Mouse (Mus musculus): ENCODE data around the gene Hcn4. TPM values are rescaled to one million over a fixed set of nuclear protein-coding genes. Genes with fewer than 3 reads are reported as not detected.
A peak's percentile ranks its signal among the peaks of the same experiment; 100 is the strongest.

The Hcn4 gene
- polyA plus RNA-seq, 1 experiment from 2014 or later: 2.6 TPM

DNA sequence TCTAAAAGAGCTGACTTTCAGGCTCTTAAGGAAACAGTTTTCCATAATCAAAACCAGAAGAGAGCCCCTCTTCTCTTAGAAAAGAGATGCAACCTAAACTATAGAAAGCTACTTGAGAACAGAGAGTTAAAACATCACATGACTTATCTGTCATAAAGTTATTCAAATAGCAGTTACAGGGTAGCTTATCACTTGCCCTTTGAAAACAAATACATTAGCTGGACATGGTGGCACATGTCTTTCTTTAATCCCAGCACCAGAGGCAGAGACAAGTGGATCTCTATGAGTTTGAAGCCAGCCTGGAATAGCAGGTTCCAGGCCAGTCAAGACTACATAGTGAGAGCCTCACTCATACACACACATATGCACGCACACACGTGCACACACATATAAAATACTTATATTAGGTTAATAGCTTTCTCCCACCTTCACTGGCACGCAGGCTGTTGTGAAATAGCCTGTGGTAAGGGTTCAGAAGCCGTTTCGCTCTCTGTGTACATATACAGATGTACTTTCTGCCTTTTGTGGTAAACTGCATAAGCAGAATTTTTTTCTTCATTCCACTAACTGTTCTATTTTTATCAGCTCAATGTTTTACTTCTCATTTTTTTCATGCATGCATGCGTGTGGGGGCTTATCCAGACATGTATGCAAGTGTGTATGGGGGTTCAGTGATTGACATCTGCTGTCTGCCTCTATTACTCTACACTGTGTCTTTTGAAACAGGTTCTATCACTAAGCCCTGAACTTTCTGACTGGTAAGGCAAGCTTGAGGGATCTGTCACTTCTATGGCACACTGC is 68.8 kb downstream of the Hcn4 start:
- ATAC-seq (replicated peaks): no peak
- WGBS: 96% methylated on average over 6 of the region's 6 CpGs

GRCm38 (mm10) chr9:58899602-58900001 is 76.4 kb downstream of the Hcn4 start:
- no peak overlapping the region for H3K9ac ChIP-seq (replicated peaks)
- H3K36me3 ChIP-seq: peaks cover 29% of the 10 kb centered on the region
- H3K27me3 ChIP-seq: no peaks in the 10 kb centered on the region
- H3K4me2 ChIP-seq (replicated peaks): no peak overlapping the region
- no peak overlapping the region for H3K4me3 ChIP-seq
- H3K4me1 ChIP-seq: no peaks in the 10 kb centered on the region
- no peak overlapping the region for H3K27ac ChIP-seq (replicated peaks)
- no peak for ATAC-seq (replicated peaks)
- H3K9me3 ChIP-seq: no peaks in the 10 kb centered on the region

More for the DNA sequence above, 68.8 kb downstream of the Hcn4 start:
- Histone ChIP-seq H3K27ac (replicated peaks) (no peak overlapping the region), H3K9ac (replicated peaks) (no peak overlapping the region), H3K36me3 (peaks cover 44% of the 10 kb centered on the region), H3K27me3 (no peaks in the 10 kb centered on the region), H3K4me1 (no peaks in the 10 kb centered on the region), H3K4me3 (no peak overlapping the region), H3K4me2 (replicated peaks) (no peak overlapping the region), H3K9me3 (no peaks in the 10 kb centered on the region)

- Histone ChIP-seq H3K27me3 (no peaks in the 10 kb centered on the region), H3K4me1 (no peaks in the 10 kb centered on the region), H3K9me3 (no peaks in the 10 kb centered on the region), H3K9ac (replicated peaks) (no peak overlapping the region), H3K36me3 (peaks cover 38% of the 10 kb centered on the region), H3K4me2 (replicated peaks) (no peak overlapping the region), H3K27ac (replicated peaks) (no peak overlapping the region), H3K4me3 (no peak overlapping the region)
- 61% methylated on average over 6 of the region's 6 CpGs for WGBS
- ATAC-seq (replicated peaks): 0 out of 2 replicates have a peak, but pooled peaks have one; percentile 58
Observed at GRCm38 (mm10) chr9:58902869-58903585, 79.8 kb downstream of the Hcn4 start.

Other genes starting within 250 kb of the Hcn4 start
- gene Nptn, start 241.2 kb upstream of the Hcn4 start, polyA plus RNA-seq (2015; fragmentation: Nextera tagmentation; extraction: Ambion mirVana): 127 and 145 TPM in 2 replicates
- gene Rec114, start 79.4 kb upstream of the Hcn4 start, polyA plus RNA-seq (2015; fragmentation: Nextera tagmentation; extraction: Ambion mirVana): 1.5 and 1.6 TPM in 2 replicates
- gene Neo1, start 213.0 kb downstream of the Hcn4 start, polyA plus RNA-seq (2015; fragmentation: Nextera tagmentation; extraction: Ambion mirVana): 58.4 and 59.7 TPM in 2 replicates